Mouse (Mus musculus) cerebellum, adult 2 months (tissue): ENCODE measurements at regions not wholly inside any gene's neighbourhood (a gene's known extent, or its start where the extent isn't known, plus 50 kb on each side); places are given as distances from the start of the nearest gene placed in this dataset.
"Not testable (repeated sequence)": the region's sequence is repeated elsewhere in the genome, so short reads cannot be mapped to it uniquely, and the experiment has no call there.

Source experiments
- CTCF ChIP-seq: fragments of 200-500 bp; IDR thresholded peaks from 2 replicates; pipeline ENCODE4 v1.5.1; 2011; ENCODE audit warnings: low read depth, mild to moderate bottlenecking, control low read depth, low read length, moderate library complexity, borderline replicate concordance; ENCODE audit not compliant: insufficient read depth
- POLR2A ChIP-seq: fragments of 200-500 bp; IDR thresholded peaks from 2 replicates; pipeline ENCODE4 v1.6.1; 2011; ENCODE audit warnings: low read length, control low read depth, borderline replicate concordance; ENCODE audit not compliant: insufficient read depth

GRCm38 (mm10) chr17:15639111-15639865, 65.5 kb upstream of the Chd1 start:
- not testable (repeated sequence) for TF ChIP-seq CTCF, POLR2A
